Mouse (Mus musculus) left cerebral cortex, postnatal 10 days (tissue): ENCODE results near the gene Gm17387. TPM values are rescaled to one million over a fixed set of nuclear protein-coding genes. Genes with fewer than 3 reads are reported as not detected.

ENCODE experiments used
- DNase-seq, 2 experiments: peaks; one replicate each; pipeline ENCODE4 v3.0.0; 2021 to 2022; ENCODE audit warnings: low spot score in 2 of 2, mixed read lengths in 1 of 2; ENCODE audit errors: extremely low spot score in 1 of 2
- intact Hi-C: fragments of 180-260 bp; cut with DNase I; formaldehyde crosslinking; loops from one replicate; pipeline ENCODE4 v1.15.1; 2025
- total RNA-seq, 2 experiments: library from RNA; stranded (reverse); gene quantifications; 2 replicates each; pipeline ENCODE4 v1.2.3; 2021

The Gm17387 gene
- not detected for total RNA-seq

DNA sequence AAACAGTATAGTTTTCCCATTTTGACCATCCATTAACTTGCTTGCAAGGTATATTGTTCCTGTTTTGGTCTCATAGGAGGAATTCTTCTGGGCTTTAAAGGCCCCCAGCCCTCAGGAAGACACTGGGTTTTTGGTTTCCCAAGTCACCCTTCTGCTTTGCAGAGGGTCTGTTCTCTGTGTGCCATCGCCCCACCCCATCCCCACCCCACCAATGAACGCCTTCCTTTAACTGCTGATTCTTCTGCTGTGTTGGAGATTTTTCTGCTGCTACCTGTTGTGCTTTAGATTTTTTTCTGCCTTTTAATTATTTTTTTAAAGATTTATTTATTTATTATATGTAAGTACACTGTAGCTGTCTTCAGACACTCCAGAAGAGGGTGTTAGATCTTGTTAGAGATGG, at the start of gene Gm17387:
Gene Gm17387 (plus strand): TSS at position 301 of the 400 bp plus-strand sequence.
- intact Hi-C loops = no loop called here
- no peak for DNase-seq

DNA sequence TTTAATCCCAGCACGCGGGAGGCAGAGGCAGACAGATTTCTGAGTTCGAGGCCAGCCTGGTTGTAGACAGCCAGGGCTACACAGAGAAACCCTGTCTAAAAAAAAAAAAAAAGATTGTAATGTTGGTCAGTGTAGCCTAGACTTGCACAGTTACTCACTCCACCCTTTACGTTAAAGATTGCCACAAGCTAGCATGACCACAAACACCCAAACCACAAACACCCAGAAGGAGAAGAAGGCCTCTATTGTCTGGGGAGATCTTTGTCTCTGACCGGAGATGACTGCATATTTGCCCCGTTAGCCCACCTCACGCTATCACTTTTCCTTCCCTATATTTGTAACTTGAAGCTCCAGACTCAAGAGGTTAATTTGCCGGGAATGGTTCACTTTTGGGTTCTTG, 47.2 kb upstream of the Gm17387 start:
- intact Hi-C loops = no loop called here
- no peak for DNase-seq

DNA sequence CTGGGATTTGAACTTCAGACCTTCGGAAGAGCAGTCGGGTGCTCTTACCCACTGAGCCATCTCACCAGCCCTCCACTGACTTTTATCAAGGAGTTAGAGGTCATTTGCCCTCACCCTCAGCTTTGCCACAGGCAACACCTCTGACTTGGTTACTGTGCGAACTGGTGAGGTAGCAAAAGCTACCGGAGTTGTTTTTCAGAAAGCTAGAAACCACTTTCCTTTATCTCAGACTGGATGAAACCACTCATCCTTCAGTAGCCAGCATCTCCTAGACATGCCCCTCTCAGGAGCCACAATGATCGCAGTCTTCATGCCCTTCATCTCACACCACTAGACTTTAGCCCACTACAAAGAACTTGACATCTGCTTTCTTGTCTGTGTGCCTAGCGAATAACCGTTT, 46.0 kb upstream of the Gm17387 start:
- intact Hi-C loops = no loop called here
- no peak for DNase-seq

DNA sequence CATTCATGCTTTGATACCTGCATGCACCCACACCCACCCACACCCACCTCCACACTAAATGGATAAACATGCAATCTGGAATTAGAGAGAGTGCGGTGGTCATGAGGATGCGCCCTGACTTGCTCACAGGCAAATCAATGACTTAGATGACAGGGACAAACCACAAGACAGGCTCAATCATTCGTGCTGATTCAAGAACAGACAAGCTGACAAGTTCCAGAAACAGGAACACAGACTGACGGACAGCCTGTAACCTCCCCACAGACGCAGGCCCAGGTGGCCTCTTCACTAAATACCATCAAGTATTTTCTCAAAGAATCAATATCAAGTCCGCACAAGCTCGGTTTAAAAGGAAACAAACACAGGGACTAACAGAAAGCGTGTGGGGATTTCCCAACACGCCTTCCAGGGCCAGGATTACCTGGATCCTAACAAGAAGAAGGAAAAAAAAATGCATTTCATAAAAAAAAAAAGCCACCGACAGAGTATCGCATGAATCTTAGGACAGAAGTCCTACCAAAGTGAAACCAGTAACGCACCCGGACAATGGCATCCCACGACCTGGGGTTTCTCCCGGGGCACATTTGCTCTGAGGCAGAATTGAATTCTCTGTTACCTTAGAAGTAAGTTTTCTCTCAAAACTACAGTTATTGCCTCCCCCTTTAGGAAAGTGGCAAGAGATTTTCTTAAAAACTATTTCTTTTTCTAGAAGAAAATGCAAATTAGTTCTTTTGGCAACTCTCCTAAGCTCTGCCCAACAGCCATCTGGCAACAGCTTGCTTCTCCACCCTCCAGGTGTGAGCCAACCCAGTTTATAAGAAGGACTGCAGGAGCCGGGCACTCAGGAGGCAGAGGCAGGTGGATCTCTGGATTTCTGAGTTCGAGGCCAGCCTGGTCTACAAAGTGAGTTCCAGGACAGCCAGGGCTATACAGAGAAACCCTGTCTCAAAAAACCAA, 41.5 kb upstream of the Gm17387 start:
- intact Hi-C loops = no loop called here
- DNase-seq = no peak

DNA sequence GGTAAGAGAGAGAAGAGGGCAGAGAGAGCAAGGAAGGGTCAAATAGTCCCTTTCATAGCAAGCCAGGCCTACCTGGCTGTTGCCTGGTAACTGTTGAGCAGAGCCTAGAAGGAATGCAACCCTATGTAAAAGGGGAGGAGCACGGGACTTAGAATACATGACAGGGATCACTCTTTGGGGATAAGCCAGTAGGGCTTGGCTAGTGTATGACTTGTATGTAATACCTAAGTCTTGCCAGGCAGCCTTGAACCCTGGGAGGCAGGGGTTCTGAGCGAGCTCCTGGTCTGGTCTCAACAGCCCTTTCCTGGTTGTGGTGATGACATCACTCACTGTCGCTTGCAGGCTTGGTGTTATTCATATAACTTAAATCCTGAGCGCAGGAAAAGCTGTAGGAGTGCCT, 39.9 kb upstream of the Gm17387 start:
- intact Hi-C loops = no loop called here
- DNase-seq = no peak

DNA sequence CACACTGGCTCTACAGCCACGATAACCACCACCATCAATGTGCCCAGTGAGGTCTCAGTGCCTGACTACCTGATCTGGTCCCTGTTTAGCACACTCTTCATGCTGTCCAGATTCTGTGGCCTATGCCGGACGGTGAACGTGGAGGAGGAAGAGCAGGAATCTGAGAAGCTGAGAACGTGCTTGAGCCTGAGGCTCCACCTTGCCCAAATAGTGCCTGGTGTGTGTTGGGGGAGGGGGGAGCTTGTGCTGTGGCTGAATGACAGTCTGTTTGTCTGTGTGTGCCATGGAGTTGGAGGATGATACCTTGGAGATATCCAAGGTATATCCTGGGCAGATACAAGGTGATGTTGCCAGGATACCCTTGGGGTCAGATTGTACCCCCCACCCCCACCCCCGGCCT, 38.7 kb upstream of the Gm17387 start:
- intact Hi-C loops = no loop called here
- no peak for DNase-seq

DNA sequence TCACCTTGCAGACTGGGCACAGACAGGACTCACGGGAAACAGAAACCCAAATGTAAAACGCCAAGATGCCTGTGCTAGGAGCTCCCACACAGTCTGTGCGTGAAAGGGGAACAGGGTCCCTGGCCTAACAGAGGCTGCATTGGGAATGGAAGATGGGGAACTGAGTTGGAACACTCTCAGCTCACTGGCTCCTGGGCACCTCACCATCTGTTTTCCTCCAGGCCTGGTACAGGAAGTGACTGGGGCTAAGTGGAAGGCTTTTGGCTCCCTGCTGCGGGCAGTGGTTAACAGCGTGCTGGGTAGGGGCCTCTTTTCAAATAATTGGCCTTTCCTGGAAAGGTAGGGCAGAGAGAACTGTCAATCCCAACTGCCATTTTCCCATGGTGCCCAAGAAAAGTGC, 38.3 kb upstream of the Gm17387 start:
- intact Hi-C loops = no loop called here
- DNase-seq = no peak

DNA sequence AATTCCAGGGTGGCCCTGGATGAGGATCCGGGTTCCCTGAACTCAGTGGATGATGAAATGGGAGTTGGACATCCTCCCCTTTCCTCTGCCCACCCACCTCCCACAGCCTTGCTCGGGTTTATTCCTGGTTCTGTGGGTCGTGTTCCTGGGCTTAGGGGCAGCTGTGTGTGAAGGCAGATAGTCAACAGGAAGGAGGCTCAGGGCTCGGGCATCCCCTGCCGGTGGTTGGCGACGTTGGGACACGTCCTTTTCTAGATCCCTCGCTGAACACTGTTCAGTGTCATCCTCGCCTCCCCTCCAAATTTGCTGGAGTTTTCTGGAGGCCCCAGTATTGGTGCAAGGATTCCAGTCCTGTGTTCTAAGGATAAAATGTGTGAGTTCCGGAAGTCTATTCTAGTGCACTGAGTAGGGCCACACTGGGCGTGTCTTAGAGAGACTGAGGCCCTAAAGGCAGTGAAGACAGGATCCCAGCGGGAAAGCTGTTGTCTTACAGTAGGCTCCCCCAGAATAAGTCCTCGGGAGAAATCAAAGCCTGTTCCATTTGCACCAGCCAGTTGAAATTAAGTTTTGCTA, 37.7 kb upstream of the Gm17387 start:
- intact Hi-C loops = no loop called here
- DNase-seq = no peak

DNA sequence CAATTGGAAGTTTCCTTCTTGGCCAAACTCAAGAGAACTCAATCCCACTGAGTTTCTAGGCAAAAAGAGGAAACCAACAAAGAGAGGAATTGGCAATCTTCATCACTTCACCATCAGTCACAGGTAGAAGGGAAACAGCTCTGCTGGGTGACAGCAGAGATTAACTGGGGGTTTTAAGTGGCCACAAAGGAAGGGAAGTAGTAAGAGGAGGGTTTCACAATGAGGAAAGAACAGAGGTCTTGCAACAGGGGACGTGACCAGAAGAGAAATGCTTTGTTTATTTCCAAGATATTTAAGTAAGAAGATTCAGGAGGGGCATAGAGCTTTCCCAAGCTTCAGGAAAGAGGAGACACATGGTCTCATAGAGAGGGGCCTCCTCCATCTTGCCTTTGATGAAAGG, 31.1 kb upstream of the Gm17387 start:
- no peak for DNase-seq
- intact Hi-C loops = no loop called here

DNA sequence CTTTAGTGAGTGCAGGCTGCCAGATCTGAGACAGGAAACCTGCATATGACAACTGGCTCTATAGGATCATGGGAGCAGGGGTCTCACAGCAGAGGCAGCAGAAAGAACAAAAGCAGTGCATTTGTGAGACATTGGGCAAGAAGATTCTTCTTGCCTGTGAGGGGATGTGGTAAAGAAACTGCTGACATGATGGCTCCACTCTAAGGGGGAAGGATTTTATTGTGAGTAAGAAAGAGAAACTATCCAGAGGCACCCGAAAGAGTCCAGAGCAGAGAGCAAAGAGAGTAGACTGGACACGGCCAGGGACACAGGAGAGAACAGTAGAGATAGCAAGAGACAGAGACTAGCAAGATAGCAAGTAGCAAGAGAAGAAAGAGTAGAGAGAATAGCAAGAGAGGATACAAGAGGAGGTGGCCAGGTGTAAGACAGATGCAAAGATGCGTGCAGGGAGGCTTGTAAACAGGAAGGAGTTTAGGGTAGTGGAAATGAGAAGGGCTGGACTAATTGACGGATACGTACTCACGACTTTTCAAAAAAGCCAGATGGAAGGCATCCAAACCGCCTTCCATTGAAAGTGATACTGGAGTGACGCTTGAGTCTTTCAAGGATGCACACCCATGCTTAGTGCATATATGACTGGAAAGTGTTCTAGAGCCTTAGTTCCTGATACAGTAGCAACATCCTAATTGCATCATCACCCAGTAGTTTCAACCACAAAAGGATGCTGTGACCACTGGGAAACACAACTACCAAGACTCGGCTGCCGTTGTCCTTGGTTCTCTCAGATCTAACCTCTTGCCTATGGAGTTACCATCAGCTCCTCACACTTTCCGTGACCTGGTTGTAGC, 29.9 kb upstream of the Gm17387 start:
- no peak for DNase-seq
- intact Hi-C loops = no loop called here

DNA sequence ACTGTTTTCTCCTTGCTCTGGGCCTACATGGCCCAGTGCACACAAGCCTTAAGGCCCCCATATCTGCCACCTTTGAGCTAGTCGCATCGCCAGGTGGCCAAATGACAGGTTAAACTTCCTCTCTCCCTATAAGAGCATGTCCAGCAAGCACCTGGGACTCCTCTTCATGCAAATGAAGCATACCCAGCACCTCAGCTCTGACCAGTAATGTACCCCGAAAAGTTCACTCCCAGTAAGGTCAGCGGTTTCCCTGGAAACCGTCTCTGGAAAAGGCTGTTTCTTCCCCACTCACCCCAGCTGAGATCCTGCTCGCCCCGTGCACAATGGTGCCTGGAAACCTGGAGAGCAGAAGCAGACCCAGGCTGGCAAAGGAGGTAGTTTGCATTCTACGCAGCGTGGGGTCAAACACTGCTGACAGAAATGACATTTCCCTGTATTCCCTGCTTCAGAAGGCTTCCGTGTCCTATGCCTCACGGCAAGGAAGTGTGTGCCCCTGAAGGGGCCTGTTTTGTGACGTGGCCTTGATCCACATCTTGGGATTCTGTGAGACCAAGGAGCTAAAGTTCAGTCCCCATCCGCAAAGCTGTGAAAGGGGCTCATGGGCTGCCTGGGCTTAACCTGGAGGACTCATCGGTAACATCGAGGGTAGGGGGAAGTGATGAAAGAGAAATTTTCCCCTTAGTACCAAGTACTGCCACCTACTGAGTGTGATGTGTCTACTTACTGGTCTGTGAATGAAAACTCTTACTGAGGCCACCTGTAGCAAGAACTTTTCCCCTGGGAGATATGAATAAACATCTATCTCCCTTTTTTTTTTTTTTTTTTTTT, 27.8 kb upstream of the Gm17387 start:
- DNase-seq = no peak
- intact Hi-C loops = no loop called here

DNA sequence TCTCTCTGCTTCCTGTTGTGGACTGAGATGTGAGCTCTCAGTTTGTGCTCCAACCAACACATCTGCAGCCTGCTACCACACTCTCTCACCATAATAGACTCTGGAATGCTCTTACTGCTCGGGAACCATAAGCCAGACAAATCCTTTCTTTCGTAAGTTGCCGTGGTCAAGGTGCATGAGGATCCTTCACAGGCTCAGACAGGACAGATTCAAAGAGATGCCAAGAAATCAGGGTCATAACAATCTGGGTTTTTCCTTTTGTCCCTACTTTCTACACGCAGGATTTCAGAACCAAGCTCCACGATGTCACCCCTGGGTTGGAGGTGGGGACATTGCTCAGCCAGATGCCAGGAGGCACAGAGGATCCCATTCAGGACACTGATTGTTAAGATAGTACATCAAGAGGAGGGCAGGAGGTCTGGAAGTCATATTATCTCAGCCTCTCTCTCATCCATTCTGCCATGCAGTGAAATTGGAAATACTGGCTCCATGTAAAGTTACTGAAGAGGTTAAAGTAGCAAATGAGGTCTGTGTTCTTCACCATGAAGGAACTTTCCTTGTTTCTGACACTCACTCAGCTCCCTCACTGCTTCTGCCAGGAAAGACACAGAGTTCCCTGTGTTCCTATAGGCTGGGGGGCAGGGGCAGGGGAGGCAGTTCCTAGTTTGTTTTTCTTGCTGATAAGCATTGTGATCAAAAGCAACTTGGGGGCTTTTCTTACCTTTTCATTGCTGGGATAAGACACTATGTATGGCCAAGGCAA, 25.5 kb upstream of the Gm17387 start:
- intact Hi-C loops = no loop called here
- DNase-seq = no peak

DNA sequence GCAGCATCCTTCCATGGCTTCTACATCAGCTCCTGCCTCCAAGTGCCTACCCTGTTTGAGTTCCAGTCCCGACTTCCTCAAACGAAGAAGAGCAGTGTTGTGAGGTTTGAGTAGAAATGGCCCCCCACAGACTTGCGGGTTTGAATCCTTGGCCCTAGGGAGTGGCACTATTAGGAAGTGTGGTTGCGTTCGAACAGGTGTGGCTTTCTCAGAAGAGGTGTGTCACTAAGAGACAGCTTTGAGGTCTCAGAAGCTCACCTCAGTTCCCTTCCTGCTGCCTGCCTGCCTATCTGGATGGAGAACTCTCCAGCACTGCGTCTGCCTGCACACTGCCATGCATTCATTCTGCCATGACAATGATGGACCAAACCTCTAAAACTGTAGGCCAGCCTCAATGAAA, 22.5 kb upstream of the Gm17387 start:
- intact Hi-C loops = loop anchor here (5.0 kb wide), 1 partner anchor 49 kb away; the partner anchor contains the start of genes Gm45717 and Ifitm2
- DNase-seq = no peak

DNA sequence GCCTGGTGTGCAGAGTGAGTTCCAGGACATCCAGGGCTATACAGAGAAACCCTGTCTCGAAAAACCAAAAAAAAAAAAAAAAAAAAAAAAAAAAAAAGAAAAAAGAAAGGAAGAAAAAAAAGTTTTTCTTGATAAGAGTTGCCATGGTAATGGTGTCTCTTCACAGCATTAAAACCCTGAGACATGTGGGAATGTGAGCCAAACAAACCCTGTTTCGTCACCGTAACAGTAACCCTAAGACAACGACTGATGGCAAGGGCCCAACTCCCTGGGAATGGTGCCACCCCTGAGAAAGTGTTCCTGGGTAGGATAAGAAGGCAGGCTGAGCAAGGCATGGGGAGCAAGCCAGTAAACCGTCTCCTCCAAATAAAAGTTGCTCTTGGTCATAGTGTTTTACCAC, 22.0 kb upstream of the Gm17387 start:
- DNase-seq = peak; percentile 52 to 53
- intact Hi-C loops = loop anchor here (5.0 kb wide), 1 partner anchor 50 kb away; the partner anchor contains the start of genes Gm45717 and Ifitm2

DNA sequence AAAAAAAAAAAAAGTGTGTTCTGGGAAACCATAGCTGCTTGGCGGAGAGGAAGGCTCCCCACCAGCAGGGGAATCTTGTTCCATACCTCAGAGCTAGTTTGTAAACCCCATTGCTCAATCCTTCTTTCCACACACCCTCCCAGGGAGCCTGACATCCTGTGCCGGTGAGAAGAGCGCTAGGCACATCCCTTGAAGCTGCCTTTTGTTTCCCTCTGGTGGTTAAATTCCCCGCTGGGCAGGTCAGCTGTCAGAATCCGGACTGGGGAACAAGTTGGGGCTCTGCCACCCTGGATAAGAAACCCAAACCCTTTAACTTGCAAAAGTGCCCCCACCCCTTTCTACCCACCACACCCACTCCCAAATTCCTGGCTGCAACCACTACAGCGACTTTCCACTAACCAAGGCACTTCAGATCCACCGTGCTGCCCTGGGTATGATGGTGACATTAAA, 20.6 kb upstream of the Gm17387 start:
- peak in 1 of 2 experiments; percentile 38 for DNase-seq
- intact Hi-C loops = loop anchor here (2.0 to 5.0 kb wide), 2 partner anchors 40 to 51 kb away; partner anchors contain the start of genes Gm45717 and Ifitm2

DNA sequence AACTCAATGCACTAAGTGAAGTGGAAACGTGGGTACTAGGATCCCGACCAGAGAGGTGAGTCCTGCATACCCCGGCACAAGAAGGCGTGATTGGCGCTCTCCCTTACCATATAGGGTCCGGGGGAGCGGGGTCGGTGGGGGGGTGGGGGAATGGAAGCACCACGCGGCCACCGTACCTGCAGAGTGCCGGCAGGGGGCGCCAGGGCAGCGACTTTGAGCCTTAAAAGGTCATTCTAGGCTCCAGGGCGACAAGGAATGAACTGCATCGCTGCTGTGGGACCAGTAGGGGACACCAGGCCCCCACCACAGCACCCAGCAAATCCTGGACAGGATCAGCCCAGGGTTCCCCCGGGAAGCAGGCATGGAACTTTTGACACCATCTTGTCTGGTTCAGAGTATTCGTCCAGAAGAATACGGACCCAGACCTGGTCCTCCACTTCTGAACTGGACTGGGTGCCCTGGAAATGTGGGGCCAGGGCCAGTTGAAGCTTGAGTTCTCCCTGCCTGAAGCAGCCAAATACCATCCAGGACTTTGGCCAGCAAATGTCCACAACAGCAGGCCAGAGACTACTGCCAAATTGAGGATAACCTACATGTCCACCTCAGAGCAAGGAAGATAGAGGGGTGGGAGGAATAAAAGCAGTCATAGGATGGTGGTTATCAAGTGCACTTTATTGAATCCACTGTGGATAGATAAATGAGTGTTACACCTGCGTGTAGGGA, 19.8 kb upstream of the Gm17387 start:
- intact Hi-C loops = loop anchor here (2.0 to 5.0 kb wide), 2 partner anchors 40 to 52 kb away; partner anchors contain the start of genes Gm45717 and Ifitm2
- DNase-seq = peak; percentile 40 to 85

DNA sequence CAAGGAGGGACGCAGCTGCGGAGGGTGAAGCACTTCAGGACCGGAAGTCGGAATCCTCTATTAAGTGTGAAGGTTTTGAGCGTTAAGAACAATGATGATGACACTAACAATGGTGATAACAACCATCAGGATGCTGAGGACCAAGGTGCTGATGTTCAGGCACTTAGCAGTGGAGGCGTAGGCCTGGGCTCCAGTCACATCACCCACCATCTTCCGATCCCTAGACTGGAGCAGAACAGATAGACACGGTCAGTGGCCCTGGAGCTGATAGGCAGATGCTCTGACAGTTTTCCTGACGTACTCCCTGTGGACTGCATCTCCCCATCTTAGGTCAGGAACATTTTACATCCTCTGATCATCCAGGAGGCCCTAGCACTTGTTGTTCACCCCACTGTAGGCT, 19.3 kb upstream of the Gm17387 start:
- no peak for DNase-seq
- intact Hi-C loops = loop anchor here (2.0 to 5.0 kb wide), 2 partner anchors 39 to 52 kb away; partner anchors contain the start of genes Gm45717 and Ifitm2
